16 mouse cellular contexts compared by ENCODE assay signal in genomic region chr11:33803093-33803492, GRCm38 (mm10).
DNase-seq lines count a peak whose midpoint lies in the region; ATAC-seq and TF ChIP-seq lines count a peak whose summit lies in the region.
"Had no signal": no experiment of that assay in that cellular context is flagged by ENCODE, and none has a peak within 500 bp of the region (broad histone marks: within the 10 kb centered on the region; RNA-seq: fewer than 3 reads in every experiment).

No protein-coding gene starts in this region.

- H3K4me3 ChIP-seq in forebrain, embryonic 13.5 days: no peak overlapping the region
- H3K4me3 ChIP-seq in forebrain, embryonic 16.5 days (replicated peaks; ENCODE audit: low read length): no peak overlapping the region
- no peak overlapping the region for H3K4me3 ChIP-seq in forebrain, embryonic 15.5 days
- no peak overlapping the region for H3K4me3 ChIP-seq in forebrain, embryonic 11.5 days (ENCODE audit: low read depth, low read length)
- H3K4me3 ChIP-seq: embryonic facial prominence, embryonic 10.5 days; embryonic facial prominence, embryonic 12.5 days had no signal

- no peak overlapping the region for H3K9ac ChIP-seq in forebrain, embryonic 13.5 days
- no peak overlapping the region for H3K9ac ChIP-seq in forebrain, embryonic 16.5 days (replicated peaks; ENCODE audit: low read depth, low read length)
- no peak overlapping the region for H3K9ac ChIP-seq in forebrain, embryonic 15.5 days (replicated peaks)
- no peak overlapping the region for H3K9ac ChIP-seq in forebrain, embryonic 11.5 days (ENCODE audit: low read length)
- H3K9ac ChIP-seq: embryonic facial prominence, embryonic 12.5 days had no signal

- no peaks in the 10 kb centered on the region for H3K36me3 ChIP-seq in forebrain, embryonic 13.5 days (ENCODE audit: poor library complexity, severe bottlenecking)
- H3K36me3 ChIP-seq in forebrain, embryonic 16.5 days (ENCODE audit: control insufficient read depth, insufficient read depth): no peaks in the 10 kb centered on the region
- no peaks in the 10 kb centered on the region for H3K36me3 ChIP-seq in forebrain, embryonic 15.5 days
- H3K36me3 ChIP-seq in forebrain, embryonic 11.5 days (ENCODE audit: control insufficient read depth, insufficient read depth, low read length): no peaks in the 10 kb centered on the region
- H3K36me3 ChIP-seq: embryonic facial prominence, embryonic 10.5 days; embryonic facial prominence, embryonic 12.5 days had no signal

- no peak overlapping the region for H3K4me2 ChIP-seq in forebrain, embryonic 13.5 days
- no peak overlapping the region for H3K4me2 ChIP-seq in forebrain, embryonic 16.5 days (ENCODE audit: low read length)
- no peak overlapping the region for H3K4me2 ChIP-seq in forebrain, embryonic 15.5 days (replicated peaks)
- H3K4me2 ChIP-seq in forebrain, embryonic 11.5 days (ENCODE audit: low read depth, low read length, severe bottlenecking): no peak overlapping the region
- H3K4me2 ChIP-seq: embryonic facial prominence, embryonic 12.5 days had no signal

- 0 out of 2 replicates have a peak overlapping the region, but pooled peaks have one; percentile 3 for H3K27ac ChIP-seq in forebrain, embryonic 13.5 days
- no peak overlapping the region for H3K27ac ChIP-seq in forebrain, embryonic 16.5 days (ENCODE audit: low read length)
- H3K27ac ChIP-seq in forebrain, embryonic 15.5 days (replicated peaks): no peak overlapping the region
- H3K27ac ChIP-seq in forebrain, embryonic 11.5 days (ENCODE audit: low read depth, low read length): no peak overlapping the region
- H3K27ac ChIP-seq: embryonic facial prominence, embryonic 10.5 days; embryonic facial prominence, embryonic 12.5 days had no signal

- no peaks in the 10 kb centered on the region for H3K27me3 ChIP-seq in forebrain, embryonic 13.5 days
- no peaks in the 10 kb centered on the region for H3K27me3 ChIP-seq in forebrain, embryonic 16.5 days (replicated peaks; ENCODE audit: control insufficient read depth, insufficient read depth, low read length)
- no peaks in the 10 kb centered on the region for H3K27me3 ChIP-seq in forebrain, embryonic 15.5 days
- H3K27me3 ChIP-seq in forebrain, embryonic 11.5 days (ENCODE audit: control insufficient read depth, insufficient read depth, low read length): no peaks in the 10 kb centered on the region
- H3K27me3 ChIP-seq: embryonic facial prominence, embryonic 12.5 days had no signal

- TF ChIP-seq CTCF in brain, embryonic 14.5 days (IDR thresholded peaks at IDR 0.05; ENCODE audit: borderline replicate concordance, extremely low read depth, insufficient read depth, insufficient read length): no peak

- DNase-seq in forebrain, embryonic 11.5 days (ENCODE audit: low spot score): no peak
- DNase-seq in brain, embryonic 14.5 days (ENCODE audit: low read depth): peak; percentile 73
- DNase-seq in ovary, adult 18-20 months (ENCODE audit: low spot score): no peak
- DNase-seq: adrenal gland, adult 2 months; adrenal gland, postnatal 10 days; adrenal gland, postnatal 25 days; cerebellum, adult 11-12 months; cerebellum, adult 2 months; cerebellum, adult 9-10 months; cerebellum, postnatal 10 days; cerebellum, postnatal 25 days had no signal

- TF ChIP-seq POLR2A in brain, embryonic 14.5 days (IDR thresholded peaks at IDR 0.05; ENCODE audit: borderline replicate concordance, extremely low read depth, insufficient read depth, insufficient read length, poor library complexity, severe bottlenecking): no peak

- ATAC-seq in forebrain, embryonic 13.5 days: no peak; the same call in 1 of the 2 replicates
- no peak for ATAC-seq in forebrain, embryonic 16.5 days
- ATAC-seq in forebrain, embryonic 15.5 days (replicated peaks): peak; percentile 47; the same call in 1 of the 2 replicates
- ATAC-seq in forebrain, embryonic 11.5 days (replicated peaks; ENCODE audit: low FRiP score): no peak

- H3K4me1 ChIP-seq in forebrain, embryonic 13.5 days: peaks cover 29% of the 10 kb centered on the region
- H3K4me1 ChIP-seq in forebrain, embryonic 16.5 days (replicated peaks; ENCODE audit: control insufficient read depth, insufficient read depth, low read length): peaks cover 13% of the 10 kb centered on the region
- peaks cover 8% of the 10 kb centered on the region for H3K4me1 ChIP-seq in forebrain, embryonic 15.5 days
- H3K4me1 ChIP-seq in forebrain, embryonic 11.5 days (replicated peaks; ENCODE audit: control insufficient read depth, insufficient read depth, low read length): no peaks in the 10 kb centered on the region

- no peaks in the 10 kb centered on the region for H3K9me3 ChIP-seq in forebrain, embryonic 13.5 days (replicated peaks)
- H3K9me3 ChIP-seq in forebrain, embryonic 16.5 days (ENCODE audit: control insufficient read depth, low read length): no peaks in the 10 kb centered on the region
- no peaks in the 10 kb centered on the region for H3K9me3 ChIP-seq in forebrain, embryonic 15.5 days
- no peaks in the 10 kb centered on the region for H3K9me3 ChIP-seq in forebrain, embryonic 11.5 days (ENCODE audit: control insufficient read depth, low read length)
- H3K9me3 ChIP-seq: embryonic facial prominence, embryonic 10.5 days; embryonic facial prominence, embryonic 12.5 days had no signal

- WGBS in forebrain, embryonic 13.5 days: 30% methylated on average over 2 of the region's 2 CpGs
- 15% methylated on average over 2 of the region's 2 CpGs for WGBS in forebrain, embryonic 16.5 days
- WGBS in forebrain, embryonic 15.5 days: 18% methylated on average over 2 of the region's 2 CpGs
- WGBS in forebrain, embryonic 11.5 days: 58% methylated on average over 2 of the region's 2 CpGs
